Mouse (Mus musculus) embryonic facial prominence, embryonic 11.5 days (tissue): ENCODE results near the gene Arl5b. TPM values are rescaled to one million over a fixed set of nuclear protein-coding genes. Genes with fewer than 3 reads are reported as not detected.

Experiments
- ATAC-seq: fragments of 200-750 bp; cut with Nextera tagmentation; replicated peaks from 2 replicates; pipeline ENCODE4 v1.8.0; 2017; ENCODE audit warnings: low read depth; ENCODE audit not compliant: insufficient number of reproducible peaks, low FRiP score, low TSS enrichment
- DNase-seq: peaks from one replicate; pipeline ENCODE4 v3.0.0-alpha.2; 2015; ENCODE audit warnings: low spot score
- H3K27ac ChIP-seq: fragments of 300-500 bp; sonication (generic); replicated peaks from 2 replicates; pipeline ENCODE4 v1.5.1; 2014; ENCODE audit warnings: mild to moderate bottlenecking, low read depth, low read length, control low read depth
- H3K27me3 ChIP-seq: fragments of 300-500 bp; sonication (generic); 2 replicates; pipeline ENCODE4 v1.6.1; 2014; ENCODE audit warnings: mild to moderate bottlenecking, low read length, moderate library complexity, mixed read lengths; ENCODE audit not compliant: control insufficient read depth, insufficient read depth
- H3K36me3 ChIP-seq: fragments of 300-500 bp; sonication (generic); replicated peaks from 2 replicates; pipeline ENCODE4 v1.6.1; 2014; ENCODE audit warnings: low read depth, mild to moderate bottlenecking, low read length, moderate library complexity, mixed read lengths; ENCODE audit not compliant: control insufficient read depth, insufficient read depth
- H3K4me1 ChIP-seq: fragments of 300-500 bp; sonication (generic); 2 replicates; pipeline ENCODE4 v1.6.1; 2014; ENCODE audit warnings: low read length, mixed read lengths; ENCODE audit not compliant: control insufficient read depth, insufficient read depth
- H3K4me2 ChIP-seq: fragments of 300-500 bp; sonication (generic); 2 replicates; pipeline ENCODE4 v1.6.1; 2014; ENCODE audit warnings: low read depth, mild to moderate bottlenecking, control low read depth, low read length, moderate library complexity
- H3K4me3 ChIP-seq: fragments of 300-500 bp; sonication (generic); 2 replicates; pipeline ENCODE4 v1.5.1; 2014; ENCODE audit warnings: low read depth, low read length, control low read depth
- H3K9ac ChIP-seq: fragments of 300-500 bp; sonication (generic); replicated peaks from 2 replicates; pipeline ENCODE4 v1.6.1; 2014; ENCODE audit warnings: mild to moderate bottlenecking, control low read depth, low read length
- H3K9me3 ChIP-seq: fragments of 300-500 bp; sonication (generic); replicated peaks from 2 replicates; pipeline ENCODE4 v1.6.1; 2016; ENCODE audit warnings: mild to moderate bottlenecking, low read length, inconsistent platforms, mixed read lengths; ENCODE audit not compliant: control insufficient read depth
- WGBS: fragments of 180-500 bp; shearing (Covaris S2); extraction: QIAGEN DNeasy Blood & Tissue Kit; methylation state at CpG from one replicate; pipeline ENCODE4 v1.1.7; 2014; 5-methylcytosine and 5-hydroxymethylcytosine counted together
- polyA plus RNA-seq: library from polyadenylated mRNA; unstranded; fragments of >200 nt; fragmentation: Nextera tagmentation; extraction: Ambion mirVana; gene quantifications from 2 replicates; pipeline ENCODE4 v1.2.1, GENCODE M21; 2014

Gene Arl5b
- polyA plus RNA-seq: 55.5 and 68.2 TPM in 2 replicates

GRCm38 (mm10) chr2:15049117-15049873 lies at the start of gene Arl5b:
Gene Arl5b, plus strand, starts transcription at chr2:15049395.
- no peaks in the 10 kb centered on the region for H3K36me3 ChIP-seq
- peak; percentile 95 for DNase-seq
- no peak within 1 kb of the TSS for H3K27ac ChIP-seq
- peak within 1 kb of the TSS; percentile 64 for H3K9ac ChIP-seq
- no peaks in the 10 kb centered on the region for H3K27me3 ChIP-seq
- ATAC-seq: peak; percentile 98
- H3K4me2 ChIP-seq: peak within 1 kb of the TSS; percentile 37
- WGBS: 9% methylated on average over 20 of the region's 20 CpGs
- H3K4me1 ChIP-seq: no peaks in the 10 kb centered on the region
- no peaks in the 10 kb centered on the region for H3K9me3 ChIP-seq
- H3K4me3 ChIP-seq: peak within 1 kb of the TSS; percentile 61

GRCm38 (mm10) chr2:15007531-15007930 lies 41.7 kb upstream of the Arl5b start:
- WGBS: 87% methylated on average over 3 of the region's 3 CpGs
- no peak overlapping the region for H3K4me3 ChIP-seq
- H3K9me3 ChIP-seq: no peaks in the 10 kb centered on the region
- H3K36me3 ChIP-seq: no peaks in the 10 kb centered on the region
- no peak for ATAC-seq
- H3K27ac ChIP-seq: no peak overlapping the region
- H3K4me1 ChIP-seq: no peaks in the 10 kb centered on the region
- no peak for DNase-seq
- no peak overlapping the region for H3K9ac ChIP-seq
- no peaks in the 10 kb centered on the region for H3K27me3 ChIP-seq
- H3K4me2 ChIP-seq: no peak overlapping the region

- H3K4me3 ChIP-seq: no peak overlapping the region
- H3K27ac ChIP-seq: no peak overlapping the region
- H3K36me3 ChIP-seq: no peaks in the 10 kb centered on the region
- H3K27me3 ChIP-seq: no peaks in the 10 kb centered on the region
- H3K9ac ChIP-seq: no peak overlapping the region
- WGBS: 96% methylated on average over 1 of the region's 1 CpGs
- DNase-seq (no peak), ATAC-seq (no peak)
- no peak overlapping the region for H3K4me2 ChIP-seq
- H3K9me3 ChIP-seq: no peaks in the 10 kb centered on the region
- H3K4me1 ChIP-seq: no peaks in the 10 kb centered on the region
These were observed 41.1 kb upstream of the Arl5b start for GRCm38 (mm10) chr2:15008072-15008471.

GRCm38 (mm10) chr2:15026817-15027216 lies 22.4 kb upstream of the Arl5b start:
- H3K4me2 ChIP-seq: no peak overlapping the region
- DNase-seq (peak; percentile 22), ATAC-seq (no peak)
- no peaks in the 10 kb centered on the region for H3K9me3 ChIP-seq
- no peak overlapping the region for H3K4me3 ChIP-seq
- H3K27ac ChIP-seq: no peak overlapping the region
- H3K4me1 ChIP-seq: no peaks in the 10 kb centered on the region
- H3K36me3 ChIP-seq: 0 out of 2 replicates have a peak, but pooled peaks cover 2% of the 10 kb centered on the region
- 87% methylated on average over 3 of the region's 3 CpGs for WGBS
- H3K9ac ChIP-seq: no peak overlapping the region
- H3K27me3 ChIP-seq: no peaks in the 10 kb centered on the region

GRCm38 (mm10) chr2:15027816-15028215 lies 21.4 kb upstream of the Arl5b start:
- 92% methylated on average over 1 of the region's 1 CpGs for WGBS
- Histone ChIP-seq H3K4me1 (no peaks in the 10 kb centered on the region), H3K36me3 (0 out of 2 replicates have a peak, but pooled peaks cover 2% of the 10 kb centered on the region), H3K4me2 (no peak overlapping the region), H3K9me3 (no peaks in the 10 kb centered on the region), H3K27ac (no peak overlapping the region), H3K9ac (no peak overlapping the region), H3K4me3 (no peak overlapping the region), H3K27me3 (no peaks in the 10 kb centered on the region)
- DNase-seq (no peak), ATAC-seq (no peak)

- Histone ChIP-seq H3K9me3 (no peaks in the 10 kb centered on the region), H3K27me3 (no peaks in the 10 kb centered on the region), H3K4me1 (no peaks in the 10 kb centered on the region), H3K4me3 (no peak overlapping the region), H3K27ac (no peak overlapping the region), H3K36me3 (no peaks in the 10 kb centered on the region), H3K9ac (no peak overlapping the region), H3K4me2 (no peak overlapping the region)
- WGBS: 91% methylated on average over 6 of the region's 6 CpGs
- DNase-seq (no peak), ATAC-seq (no peak)
These were observed 10.5 kb upstream of the Arl5b start for GRCm38 (mm10) chr2:15038705-15039104.

- ATAC-seq (no peak; the same call in 1 of the 2 replicates), DNase-seq (peak; percentile 41)
- 62% methylated on average over 5 of the region's 5 CpGs for WGBS
- Histone ChIP-seq H3K4me3 (no peak overlapping the region), H3K36me3 (no peaks in the 10 kb centered on the region), H3K27me3 (no peaks in the 10 kb centered on the region), H3K9me3 (no peaks in the 10 kb centered on the region), H3K4me2 (no peak overlapping the region), H3K27ac (no peak overlapping the region), H3K4me1 (no peaks in the 10 kb centered on the region), H3K9ac (no peak overlapping the region)
These were observed 8.9 kb upstream of the Arl5b start for GRCm38 (mm10) chr2:15040326-15040725.

GRCm38 (mm10) chr2:15054496-15054895 lies 5.3 kb downstream of the Arl5b start:
- ATAC-seq (no peak), DNase-seq (no peak)
- Histone ChIP-seq H3K9ac (peak overlapping the region; percentile 78), H3K4me2 (peak overlapping the region; percentile 61), H3K36me3 (no peaks in the 10 kb centered on the region), H3K4me1 (no peaks in the 10 kb centered on the region), H3K27ac (0 out of 2 replicates have a peak overlapping the region, but pooled peaks have one; percentile 38), H3K4me3 (peak overlapping the region; percentile 84), H3K9me3 (no peaks in the 10 kb centered on the region), H3K27me3 (no peaks in the 10 kb centered on the region)
- 24% methylated on average over 10 of the region's 10 CpGs for WGBS
